Mouse (Mus musculus) lung, postnatal 0 days (tissue): ENCODE results near the gene Dtd2.

Experiments
- CTCF ChIP-seq: IDR thresholded peaks from 2 replicates; pipeline ENCODE4 v1.5.1; 2016; ENCODE audit warnings: antibody characterized with exemption, mild to moderate bottlenecking
- EP300 ChIP-seq: IDR thresholded peaks from 2 replicates; pipeline ENCODE4 v1.6.1; 2016; ENCODE audit warnings: antibody characterized with exemption, mild to moderate bottlenecking, control low read depth

- TF ChIP-seq CTCF (no peak), EP300 (no peak)
Measured at GRCm38 (mm10) chr12:52027963-52028362, 21.7 kb upstream of the Dtd2 start, which contains the start of gene Gpr33.
